Mouse (Mus musculus) lung, adult 2 months (tissue): ENCODE measurements around the gene Ypel3.

Source experiments
- CTCF ChIP-seq: fragments of 200-500 bp; IDR thresholded peaks from 2 replicates; pipeline ENCODE4 v1.5.1; 2011; ENCODE audit warnings: mild to moderate bottlenecking, low read length, control low read depth; ENCODE audit not compliant: insufficient read depth
- POLR2A ChIP-seq: fragments of 200-500 bp; IDR thresholded peaks from 2 replicates; pipeline ENCODE4 v1.6.1; 2011; ENCODE audit warnings: low read depth, mild to moderate bottlenecking, control low read depth, low read length, borderline replicate concordance; ENCODE audit errors: extremely low read depth

DNA sequence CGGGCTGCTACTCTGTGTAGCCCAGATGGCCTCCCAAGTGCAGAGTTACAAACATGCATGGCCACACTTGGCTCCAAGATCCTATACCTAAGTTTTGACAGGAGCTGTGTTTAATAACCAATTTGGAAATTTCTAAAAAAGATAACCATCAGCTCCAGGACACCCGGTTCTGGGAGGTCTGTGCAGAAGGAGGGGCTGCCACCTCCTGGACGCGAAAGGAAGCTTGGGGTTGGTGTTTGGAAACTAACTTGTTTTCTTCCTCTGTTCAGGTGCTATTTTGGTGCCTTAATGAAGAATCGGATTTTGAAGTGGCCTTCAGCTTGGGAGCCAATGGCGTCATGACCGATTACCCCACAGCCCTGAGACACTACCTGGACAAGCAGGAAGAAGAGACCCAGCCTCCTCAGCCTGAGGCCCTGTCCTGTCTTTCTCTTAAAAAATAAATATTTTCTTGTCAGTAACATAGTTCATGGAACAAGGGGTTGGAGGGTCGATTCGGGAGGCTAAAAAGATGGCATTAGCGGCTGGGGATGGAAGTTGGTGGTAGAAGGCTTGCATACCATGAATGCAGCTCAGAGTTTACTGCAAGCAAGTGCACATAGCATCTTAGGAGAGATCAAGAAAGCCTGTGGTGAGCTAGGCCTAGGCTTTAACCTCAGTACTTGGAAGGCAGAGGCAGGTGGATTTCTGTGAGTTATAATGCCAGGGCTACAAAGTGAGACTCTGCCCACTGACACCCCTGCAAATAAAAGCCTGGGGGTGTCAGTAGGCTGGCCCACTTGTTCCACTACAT is 1.4 kb upstream of the Ypel3 start:
- TF ChIP-seq POLR2A (no peak), CTCF (peak; percentile 40; the same call in 1 of the 2 replicates)
